Mouse (Mus musculus): ENCODE measurements around the gene Disp1. TPM values are rescaled to one million over a fixed set of nuclear protein-coding genes. Genes with fewer than 3 reads are reported as not detected.

Disp1 gene
- polyA plus RNA-seq, 1 experiment from 2014 or later, result 8.0 TPM

Small RNA genes within 50 kb of the gene (microRNA-seq; reads per million reads assigned to microRNA genes)
- gene Gm24975, result not detected

Other genes with a start within 250 kb of the Disp1 start
- gene Aida, start 75.1 kb upstream of the Disp1 start, polyA plus RNA-seq (2015; fragmentation: Nextera tagmentation; extraction: Ambion mirVana), result 22.6 and 23.6 TPM in 2 replicates
- gene Brox, start 75.7 kb upstream of the Disp1 start, polyA plus RNA-seq (2015; fragmentation: Nextera tagmentation; extraction: Ambion mirVana), result 41.8 and 42.5 TPM in 2 replicates
- 67.2 and 67.3 TPM in 2 replicates for gene Mia3, start 148.0 kb upstream of the Disp1 start, polyA plus RNA-seq (2015; fragmentation: Nextera tagmentation; extraction: Ambion mirVana)
- gene Taf1a, start 167.5 kb upstream of the Disp1 start, polyA plus RNA-seq (2015; fragmentation: Nextera tagmentation; extraction: Ambion mirVana), result 14.0 and 14.5 TPM in 2 replicates
- 0.17 TPM in 1 of 2 replicates, not detected in the other for gene Hhipl2, start 196.7 kb upstream of the Disp1 start, polyA plus RNA-seq (2015; fragmentation: Nextera tagmentation; extraction: Ambion mirVana)